In the genomic region with DNA sequence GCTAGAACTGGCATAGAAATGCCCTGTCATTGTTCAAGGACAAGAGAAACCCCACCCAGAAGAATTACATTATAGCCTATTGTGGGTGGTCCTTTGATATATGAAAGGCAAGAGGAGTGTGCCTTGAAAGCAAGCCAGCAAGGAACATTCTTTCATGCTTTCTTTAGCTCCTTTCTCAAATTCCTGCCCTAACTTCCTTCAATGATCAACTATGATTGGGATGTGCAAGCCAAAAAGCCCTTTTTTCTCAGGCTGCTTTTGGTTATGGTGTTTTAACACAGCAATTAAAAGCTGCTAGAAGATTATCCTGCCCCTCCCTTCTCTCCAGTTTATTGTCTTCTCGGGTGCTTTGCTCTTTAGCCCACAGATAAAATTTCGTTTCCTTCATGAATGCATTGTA, we compare ENCODE assay signal across 26 mouse cellular contexts. TPM values are rescaled to one million over a fixed set of nuclear protein-coding genes. Genes with fewer than 3 reads are reported as not detected.
DNase-seq lines count a peak whose midpoint lies in the region; ATAC-seq and TF ChIP-seq lines count a peak whose summit lies in the region.
"Had no signal": no experiment of that assay in that cellular context is flagged by ENCODE, and none has a peak within 500 bp of the region (broad histone marks: within the 10 kb centered on the region; RNA-seq: fewer than 3 reads in every experiment).

No protein-coding gene starts in this region.

- no peak for TF ChIP-seq POLR2A in small intestine, adult 2 months (IDR thresholded peaks at IDR 0.05; ENCODE audit: low read depth, low read length)

- H3K9ac ChIP-seq in embryonic facial prominence, embryonic 14.5 days (ENCODE audit: low read depth, low read length) = no peak overlapping the region
- no peak overlapping the region for H3K9ac ChIP-seq in lung, embryonic 14.5 days
- no peak overlapping the region for H3K9ac ChIP-seq in lung, postnatal 0 days (replicated peaks; ENCODE audit: low read depth)
- no peak overlapping the region for H3K9ac ChIP-seq in forebrain, embryonic 11.5 days (ENCODE audit: low read length)
- H3K9ac ChIP-seq: embryonic facial prominence, embryonic 12.5 days; forebrain, embryonic 15.5 days; heart, embryonic 13.5 days had no signal

- WGBS in embryonic facial prominence, embryonic 14.5 days = 45% methylated on average over 2 of the region's 2 CpGs
- 53% methylated on average over 2 of the region's 2 CpGs for WGBS in embryonic facial prominence, embryonic 10.5 days
- WGBS in lung, embryonic 14.5 days = 50% methylated on average over 2 of the region's 2 CpGs
- 45% methylated on average over 2 of the region's 2 CpGs for WGBS in lung, postnatal 0 days
- 7% methylated on average over 2 of the region's 2 CpGs for WGBS in small intestine, adult 2 months
- WGBS in forebrain, embryonic 11.5 days = 24% methylated on average over 2 of the region's 2 CpGs

- no peaks in the 10 kb centered on the region for H3K9me3 ChIP-seq in embryonic facial prominence, embryonic 14.5 days (ENCODE audit: control insufficient read depth, low read length)
- H3K9me3 ChIP-seq in embryonic facial prominence, embryonic 10.5 days = no peaks in the 10 kb centered on the region
- H3K9me3 ChIP-seq in lung, embryonic 14.5 days (ENCODE audit: low read depth, low read length) = no peaks in the 10 kb centered on the region
- no peaks in the 10 kb centered on the region for H3K9me3 ChIP-seq in lung, postnatal 0 days (ENCODE audit: low read length)
- H3K9me3 ChIP-seq in forebrain, embryonic 11.5 days (ENCODE audit: control insufficient read depth, low read length) = no peaks in the 10 kb centered on the region
- H3K9me3 ChIP-seq: embryonic facial prominence, embryonic 12.5 days; forebrain, embryonic 15.5 days; heart, embryonic 13.5 days had no signal

- no peaks in the 10 kb centered on the region for H3K4me1 ChIP-seq in embryonic facial prominence, embryonic 14.5 days (ENCODE audit: control insufficient read depth, insufficient read depth, low read length)
- no peaks in the 10 kb centered on the region for H3K4me1 ChIP-seq in embryonic facial prominence, embryonic 10.5 days
- H3K4me1 ChIP-seq in lung, embryonic 14.5 days (ENCODE audit: insufficient read depth) = no peaks in the 10 kb centered on the region
- H3K4me1 ChIP-seq in lung, postnatal 0 days (ENCODE audit: insufficient read depth, low read depth, low read length) = no peaks in the 10 kb centered on the region
- H3K4me1 ChIP-seq in small intestine, adult 2 months (ENCODE audit: control insufficient read depth, insufficient read depth, insufficient read length, low read length) = peaks cover 17% of the 10 kb centered on the region; the same call in 1 of the 2 replicates
- 0 out of 2 replicates have a peak, but pooled peaks cover 1% of the 10 kb centered on the region for H3K4me1 ChIP-seq in forebrain, embryonic 11.5 days (replicated peaks; ENCODE audit: control insufficient read depth, insufficient read depth, low read length)
- H3K4me1 ChIP-seq: embryonic facial prominence, embryonic 12.5 days; forebrain, embryonic 15.5 days; heart, embryonic 13.5 days had no signal

- no peaks in the 10 kb centered on the region for H3K36me3 ChIP-seq in embryonic facial prominence, embryonic 14.5 days (ENCODE audit: control insufficient read depth, insufficient read depth, low read length)
- no peaks in the 10 kb centered on the region for H3K36me3 ChIP-seq in embryonic facial prominence, embryonic 10.5 days (replicated peaks)
- no peaks in the 10 kb centered on the region for H3K36me3 ChIP-seq in lung, embryonic 14.5 days (ENCODE audit: insufficient read depth)
- H3K36me3 ChIP-seq in lung, postnatal 0 days (ENCODE audit: insufficient read depth, low read length) = no peaks in the 10 kb centered on the region
- no peaks in the 10 kb centered on the region for H3K36me3 ChIP-seq in small intestine, adult 2 months (ENCODE audit: control insufficient read depth, insufficient read depth, low read length)
- H3K36me3 ChIP-seq in forebrain, embryonic 11.5 days (ENCODE audit: control insufficient read depth, insufficient read depth, low read length) = no peaks in the 10 kb centered on the region
- H3K36me3 ChIP-seq: embryonic facial prominence, embryonic 12.5 days; forebrain, embryonic 15.5 days; G1E; heart, embryonic 13.5 days had no signal

- no peak overlapping the region for H3K27ac ChIP-seq in embryonic facial prominence, embryonic 14.5 days (replicated peaks; ENCODE audit: low read depth, low read length)
- H3K27ac ChIP-seq in embryonic facial prominence, embryonic 10.5 days (replicated peaks) = no peak overlapping the region
- no peak overlapping the region for H3K27ac ChIP-seq in lung, embryonic 14.5 days (ENCODE audit: low read depth)
- H3K27ac ChIP-seq in lung, postnatal 0 days (ENCODE audit: low read length) = no peak overlapping the region
- peak overlapping the region; percentile 56 for H3K27ac ChIP-seq in small intestine, adult 2 months (ENCODE audit: insufficient read depth, low read depth, low read length)
- H3K27ac ChIP-seq in forebrain, embryonic 11.5 days (ENCODE audit: low read depth, low read length) = no peak overlapping the region
- H3K27ac ChIP-seq: embryonic facial prominence, embryonic 12.5 days; forebrain, embryonic 15.5 days; heart, embryonic 13.5 days had no signal

- TF ChIP-seq CTCF in lung, embryonic 14.5 days (IDR thresholded peaks at IDR 0.05; ENCODE audit: low read depth) = no peak
- no peak for TF ChIP-seq CTCF in lung, postnatal 0 days (IDR thresholded peaks at IDR 0.05)
- TF ChIP-seq CTCF in small intestine, adult 2 months (IDR thresholded peaks at IDR 0.05; ENCODE audit: extremely low read depth, insufficient read length, insufficient replicate concordance, low read depth, low read length) = no peak

- H3K4me3 ChIP-seq in embryonic facial prominence, embryonic 14.5 days (ENCODE audit: low read depth, low read length) = no peak overlapping the region
- H3K4me3 ChIP-seq in embryonic facial prominence, embryonic 10.5 days = no peak overlapping the region
- H3K4me3 ChIP-seq in lung, embryonic 14.5 days (ENCODE audit: low read depth, low read length) = no peak overlapping the region
- H3K4me3 ChIP-seq in lung, postnatal 0 days (ENCODE audit: low read depth, low read length) = no peak overlapping the region
- H3K4me3 ChIP-seq in small intestine, adult 2 months (ENCODE audit: low read depth, low read length) = no peak overlapping the region
- H3K4me3 ChIP-seq in forebrain, embryonic 11.5 days (ENCODE audit: low read depth, low read length) = no peak overlapping the region
- H3K4me3 ChIP-seq: embryonic facial prominence, embryonic 12.5 days; forebrain, embryonic 15.5 days; heart, embryonic 13.5 days had no signal

- DNase-seq in embryonic facial prominence, embryonic 14.5 days (ENCODE audit: low spot score) = peak; percentile 47
- no peak for DNase-seq in embryonic facial prominence, embryonic 10.5 days (ENCODE audit: low spot score)
- peak; percentile 40 to 65 for DNase-seq in kidney, adult 8-10 months
- DNase-seq in kidney, adult 18-20 months = no peak
- peak; percentile 11 for DNase-seq in lung, embryonic 14.5 days
- DNase-seq in lung, postnatal 0 days (ENCODE audit: low spot score) = no peak
- no peak for DNase-seq in forebrain, embryonic 11.5 days (ENCODE audit: low spot score)
- DNase-seq: adrenal gland, adult 8-10 months; adrenal gland, postnatal 36 days; B cell, adult 2 months; cerebellum, adult 11 months; cerebellum, adult 8-10 months; cerebellum, postnatal 14 days; embryo, embryonic 11 days; gastrocnemius, postnatal 36 days; heart, adult 11 months; heart, postnatal 36 days had no signal

- no peak for TF ChIP-seq EP300 in lung, postnatal 0 days (IDR thresholded peaks at IDR 0.05)

- peak; percentile 33; the same call in 1 of the 2 replicates for ATAC-seq in embryonic facial prominence, embryonic 14.5 days (ENCODE audit: low read depth)
- no peak for ATAC-seq in lung, embryonic 14.5 days (ENCODE audit: insufficient read depth)
- ATAC-seq in lung, postnatal 0 days = no peak
- no peak for ATAC-seq in forebrain, embryonic 11.5 days (replicated peaks; ENCODE audit: low FRiP score)
- ATAC-seq: CD4-positive, CD25-positive, alpha-beta regulatory T cell, adult 4 months; forebrain, embryonic 15.5 days; hindbrain, embryonic 16.5 days had no signal

- H3K27me3 ChIP-seq in embryonic facial prominence, embryonic 14.5 days (replicated peaks; ENCODE audit: control insufficient read depth, insufficient read depth, low read length) = no peaks in the 10 kb centered on the region; the same call in 1 of the 2 replicates
- no peaks in the 10 kb centered on the region for H3K27me3 ChIP-seq in embryonic facial prominence, embryonic 10.5 days (replicated peaks; ENCODE audit: low read depth, poor library complexity, severe bottlenecking)
- H3K27me3 ChIP-seq in lung, embryonic 14.5 days (ENCODE audit: insufficient read depth, low read length) = no peaks in the 10 kb centered on the region
- no peaks in the 10 kb centered on the region for H3K27me3 ChIP-seq in lung, postnatal 0 days (replicated peaks; ENCODE audit: insufficient read depth, low read length)
- H3K27me3 ChIP-seq in small intestine, adult 2 months (ENCODE audit: control insufficient read depth, insufficient read depth, low read length) = no peaks in the 10 kb centered on the region
- H3K27me3 ChIP-seq in forebrain, embryonic 11.5 days (ENCODE audit: control insufficient read depth, insufficient read depth, low read length) = no peaks in the 10 kb centered on the region
- H3K27me3 ChIP-seq: embryonic facial prominence, embryonic 12.5 days; forebrain, embryonic 15.5 days; heart, embryonic 13.5 days had no signal

- H3K4me2 ChIP-seq in embryonic facial prominence, embryonic 14.5 days (ENCODE audit: low read depth, low read length) = no peak overlapping the region
- no peak overlapping the region for H3K4me2 ChIP-seq in lung, embryonic 14.5 days
- H3K4me2 ChIP-seq in lung, postnatal 0 days (replicated peaks; ENCODE audit: low read depth, low read length) = no peak overlapping the region
- no peak overlapping the region for H3K4me2 ChIP-seq in forebrain, embryonic 11.5 days (ENCODE audit: low read depth, low read length, severe bottlenecking)
- H3K4me2 ChIP-seq: embryonic facial prominence, embryonic 12.5 days; forebrain, embryonic 15.5 days; heart, embryonic 13.5 days had no signal

RNA-seq across cellular contexts. Expression of a gene that starts 10.0 kb away (rescaled TPM):
- not detected in 2 replicates for polyA plus RNA-seq in embryonic facial prominence, embryonic 14.5 days (2014; fragmentation: Nextera tagmentation; extraction: Ambion mirVana)
- not detected in 2 replicates for polyA plus RNA-seq in embryonic facial prominence, embryonic 10.5 days (2016; fragmentation: Nextera tagmentation; extraction: Ambion mirVana)
- not detected in 2 replicates for polyA plus RNA-seq in lung, embryonic 14.5 days (2014; fragmentation: Nextera tagmentation; extraction: Ambion mirVana)
- not detected in 2 replicates for polyA plus RNA-seq in lung, postnatal 0 days (2015; fragmentation: Nextera tagmentation; extraction: Ambion mirVana)
- polyA plus RNA-seq in small intestine, adult 2 months (2012; rRNA removed) = not detected in 2 replicates
- not detected in 2 replicates for polyA plus RNA-seq in forebrain, embryonic 11.5 days (2014; fragmentation: Nextera tagmentation; extraction: Ambion mirVana)
- polyA plus RNA-seq: CD4-positive, CD25-positive, alpha-beta regulatory T cell, adult 4 months; embryonic facial prominence, embryonic 12.5 days; forebrain, embryonic 15.5 days; G1E; heart, embryonic 13.5 days; heart, postnatal 0 days; hindbrain, embryonic 11.5 days; hindbrain, embryonic 16.5 days had no signal

RNA-seq across cellular contexts. Expression of a gene that starts 32.4 kb away (rescaled TPM):
- not detected in 2 replicates for polyA plus RNA-seq in embryonic facial prominence, embryonic 14.5 days (2014; fragmentation: Nextera tagmentation; extraction: Ambion mirVana)
- not detected in 2 replicates for polyA plus RNA-seq in embryonic facial prominence, embryonic 10.5 days (2016; fragmentation: Nextera tagmentation; extraction: Ambion mirVana)
- polyA plus RNA-seq in lung, embryonic 14.5 days (2014; fragmentation: Nextera tagmentation; extraction: Ambion mirVana) = 0.46 and 0.55 TPM in 2 replicates
- 0.10 TPM in 1 of 2 replicates, not detected in the other for polyA plus RNA-seq in lung, postnatal 0 days (2015; fragmentation: Nextera tagmentation; extraction: Ambion mirVana)
- polyA plus RNA-seq in small intestine, adult 2 months (2012; rRNA removed) = 0.34 and 2.1 TPM in 2 replicates
- not detected in 2 replicates for polyA plus RNA-seq in forebrain, embryonic 11.5 days (2014; fragmentation: Nextera tagmentation; extraction: Ambion mirVana)
- polyA plus RNA-seq: CD4-positive, CD25-positive, alpha-beta regulatory T cell, adult 4 months; embryonic facial prominence, embryonic 12.5 days; forebrain, embryonic 15.5 days; G1E; heart, postnatal 0 days; hindbrain, embryonic 11.5 days; hindbrain, embryonic 16.5 days had no signal

Comparison
In these comparisons a context has a peak if more than half of its experiments do, and no peak if none do; other contexts are left out.
1. DNase-seq: peak in embryonic facial prominence, embryonic 14.5 days (single experiment), kidney, adult 8-10 months (2 of 2) and lung, embryonic 14.5 days (single experiment); none in embryonic facial prominence, embryonic 10.5 days (single experiment), kidney, adult 18-20 months (single experiment), lung, postnatal 0 days (single experiment) and forebrain, embryonic 11.5 days (single experiment).